Mouse (Mus musculus): ENCODE measurements around the gene Neurod2. TPM values are rescaled to one million over a fixed set of nuclear protein-coding genes. Genes with fewer than 3 reads are reported as not detected.
A peak's percentile ranks its signal among the peaks of the same experiment; 100 is the strongest.

Gene Neurod2
- polyA plus RNA-seq, 1 experiment from 2014 or later: 0.07 TPM

DNA sequence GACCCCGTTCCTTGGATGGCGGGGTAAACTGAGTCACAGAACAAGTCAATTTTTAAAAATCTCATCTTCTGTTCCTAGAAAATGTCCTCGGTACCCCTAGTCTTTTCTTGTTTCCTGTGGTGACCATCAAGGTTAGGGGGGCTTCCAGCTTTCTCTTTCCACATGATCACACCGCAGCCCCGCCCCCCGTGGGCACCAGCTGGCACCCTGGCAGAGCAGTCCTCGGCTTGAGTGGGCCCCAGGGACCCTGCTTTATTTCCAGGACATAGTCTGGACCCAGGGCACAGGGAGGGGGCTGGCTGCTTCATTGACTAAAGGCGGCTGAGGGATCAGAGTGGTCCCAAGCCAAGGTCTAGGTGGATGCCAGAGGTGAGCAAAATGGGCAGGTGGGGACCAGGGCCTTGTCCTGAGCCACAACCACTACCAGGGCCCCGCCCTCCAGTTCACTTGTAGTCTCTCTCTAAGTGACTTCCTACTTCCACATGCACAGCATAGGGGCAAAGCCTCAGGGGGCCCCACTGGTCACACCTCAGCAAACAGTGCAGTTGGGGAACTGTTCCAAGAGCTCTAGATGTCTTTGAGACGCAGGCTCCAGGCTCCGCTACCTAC lies 10.3 kb upstream of the Neurod2 start:
- no peak overlapping the region for H3K27ac ChIP-seq (ENCODE audit: low read depth, low read length)
- H3K36me3 ChIP-seq (ENCODE audit: control insufficient read depth, insufficient read depth, low read length): no peaks in the 10 kb centered on the region
- H3K9ac ChIP-seq (ENCODE audit: low read depth, low read length): 0 out of 2 replicates have a peak overlapping the region, but pooled peaks have one; percentile 44
- peak overlapping the region; percentile 91 for H3K4me2 ChIP-seq
- 10% methylated on average over 11 of the region's 11 CpGs for WGBS (ENCODE audit: insufficient replicate concordance)
- H3K27me3 ChIP-seq (ENCODE audit: control insufficient read depth, insufficient read depth, low read length): peaks cover 76% of the 10 kb centered on the region
- no peaks in the 10 kb centered on the region for H3K9me3 ChIP-seq (replicated peaks; ENCODE audit: control insufficient read depth, low read length)
- 0 out of 2 replicates have a peak, but pooled peaks have one; percentile 20 for ATAC-seq (replicated peaks; ENCODE audit: insufficient number of reproducible peaks, low FRiP score, low TSS enrichment)
- H3K4me1 ChIP-seq (ENCODE audit: control insufficient read depth, insufficient read depth, low read length): peaks cover 5% of the 10 kb centered on the region
- H3K4me3 ChIP-seq (ENCODE audit: low read depth, low read length): peak overlapping the region; percentile 47

DNA sequence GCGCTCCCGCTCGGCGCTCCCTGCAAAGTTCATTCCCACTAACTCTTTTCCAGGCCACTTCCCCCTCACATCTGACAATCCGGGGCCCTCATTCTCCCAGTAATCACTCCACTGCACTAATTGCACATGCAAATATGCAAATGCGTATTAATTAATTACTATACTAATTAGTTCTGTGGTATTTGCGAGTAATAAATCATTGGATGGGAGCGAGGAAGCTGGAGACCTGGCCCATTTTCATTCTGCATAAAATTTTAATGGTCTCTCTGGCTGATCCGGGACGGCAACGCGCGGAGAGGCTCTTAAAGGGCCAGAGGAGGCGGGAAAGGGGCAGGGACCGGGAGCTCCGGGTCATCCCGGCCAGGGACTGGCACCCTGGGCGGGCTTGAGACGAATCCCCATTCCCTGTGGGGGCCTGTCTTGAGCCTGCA lies 9.6 kb upstream of the Neurod2 start:
- H3K27me3 ChIP-seq (ENCODE audit: control insufficient read depth, insufficient read depth, low read length): peaks cover 83% of the 10 kb centered on the region
- no peaks in the 10 kb centered on the region for H3K36me3 ChIP-seq (ENCODE audit: control insufficient read depth, insufficient read depth, low read length)
- H3K4me3 ChIP-seq (ENCODE audit: low read depth, low read length): peak overlapping the region; percentile 47
- no peak for ATAC-seq (replicated peaks; ENCODE audit: insufficient number of reproducible peaks, low FRiP score, low TSS enrichment)
- under 1% methylated on average over 19 of the region's 19 CpGs for WGBS (ENCODE audit: insufficient replicate concordance)
- H3K27ac ChIP-seq (ENCODE audit: low read depth, low read length): no peak overlapping the region
- H3K9ac ChIP-seq (ENCODE audit: low read depth, low read length): peak overlapping the region; percentile 44; the same call in 1 of the 2 replicates
- H3K4me2 ChIP-seq: peak overlapping the region; percentile 91
- H3K9me3 ChIP-seq (replicated peaks; ENCODE audit: control insufficient read depth, low read length): no peaks in the 10 kb centered on the region
- H3K4me1 ChIP-seq (ENCODE audit: control insufficient read depth, insufficient read depth, low read length): peaks cover 12% of the 10 kb centered on the region

DNA sequence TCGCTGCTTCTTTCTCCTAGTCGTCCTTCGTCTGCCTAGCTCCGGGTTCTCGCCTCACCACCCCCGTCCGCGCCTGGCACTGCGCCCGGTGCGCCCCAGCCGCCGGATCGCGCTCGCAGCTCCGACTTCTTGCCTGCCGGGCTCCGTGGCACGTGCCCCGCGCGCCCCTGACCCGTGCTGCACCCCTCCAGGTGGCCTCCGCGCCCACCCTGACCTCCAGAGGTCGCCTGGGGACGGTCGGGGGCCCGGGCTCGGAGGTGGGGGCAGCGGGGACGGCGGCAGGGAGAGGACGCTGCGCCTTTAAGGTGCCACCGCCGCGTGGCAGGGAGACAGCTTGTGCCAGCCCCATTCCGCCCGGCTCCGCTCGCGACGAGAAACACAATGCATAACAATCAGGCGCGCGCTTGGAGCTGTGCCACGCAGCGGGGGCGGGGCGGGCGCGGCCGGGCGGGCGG lies 9.1 kb upstream of the Neurod2 start:
- Histone ChIP-seq H3K27me3 (ENCODE audit: control insufficient read depth, insufficient read depth, low read length) (peaks cover 88% of the 10 kb centered on the region), H3K36me3 (ENCODE audit: control insufficient read depth, insufficient read depth, low read length) (no peaks in the 10 kb centered on the region), H3K4me2 (peak overlapping the region; percentile 91), H3K4me3 (ENCODE audit: low read depth, low read length) (peak overlapping the region; percentile 47), H3K4me1 (ENCODE audit: control insufficient read depth, insufficient read depth, low read length) (peaks cover 13% of the 10 kb centered on the region), H3K9me3 (replicated peaks; ENCODE audit: control insufficient read depth, low read length) (no peaks in the 10 kb centered on the region), H3K27ac (ENCODE audit: low read depth, low read length) (no peak overlapping the region), H3K9ac (ENCODE audit: low read depth, low read length) (peak overlapping the region; percentile 44; the same call in 1 of the 2 replicates)
- ATAC-seq (replicated peaks; ENCODE audit: insufficient number of reproducible peaks, low FRiP score, low TSS enrichment): no peak
- under 1% methylated on average over 56 of the region's 57 CpGs for WGBS (ENCODE audit: insufficient replicate concordance)

DNA sequence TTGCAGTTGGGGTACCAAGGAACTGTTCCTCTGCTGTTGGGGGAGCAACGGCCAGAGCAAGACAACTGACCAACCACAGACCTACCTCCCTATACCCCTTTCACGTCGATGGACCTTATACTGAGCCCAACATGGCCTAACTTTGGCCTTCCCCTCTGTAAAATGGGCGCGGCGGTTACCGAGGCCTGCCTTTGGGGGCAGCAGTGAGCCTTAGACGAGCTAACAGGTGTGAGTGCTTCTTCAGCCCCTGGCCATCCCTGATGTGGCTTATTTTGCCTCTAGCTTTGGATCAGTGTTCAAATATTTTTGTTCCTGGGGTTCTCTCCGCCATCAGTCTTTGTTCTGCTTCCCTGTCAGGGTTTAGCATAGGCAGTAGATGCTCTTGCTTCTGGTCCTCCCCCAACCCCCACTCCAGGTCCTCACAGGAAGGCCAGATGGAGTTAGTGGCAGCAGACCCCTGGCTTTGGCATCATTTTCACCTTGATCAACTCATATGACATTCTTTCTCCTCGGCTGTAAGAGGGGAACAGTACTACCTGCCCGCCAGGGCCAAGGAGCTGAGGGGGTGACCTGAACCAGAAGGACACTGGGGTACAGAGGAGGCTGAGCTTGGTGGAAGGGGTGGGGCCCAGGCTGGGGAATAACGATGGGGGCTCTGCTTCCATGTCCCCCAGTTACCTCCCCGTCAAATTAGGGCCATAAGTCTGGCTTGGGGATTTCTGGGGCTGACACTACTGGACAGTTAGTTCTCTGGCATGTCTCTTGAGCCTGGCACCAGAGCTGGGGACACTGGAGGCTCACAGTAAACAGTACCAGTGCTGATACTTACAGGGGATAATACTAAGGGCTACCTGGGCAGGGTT lies 7.0 kb upstream of the Neurod2 start:
- Histone ChIP-seq H3K4me3 (ENCODE audit: low read depth, low read length) (no peak overlapping the region), H3K9me3 (replicated peaks; ENCODE audit: control insufficient read depth, low read length) (no peaks in the 10 kb centered on the region), H3K27me3 (ENCODE audit: control insufficient read depth, insufficient read depth, low read length) (peaks cover 97% of the 10 kb centered on the region), H3K4me2 (no peak overlapping the region), H3K36me3 (ENCODE audit: control insufficient read depth, insufficient read depth, low read length) (no peaks in the 10 kb centered on the region), H3K4me1 (ENCODE audit: control insufficient read depth, insufficient read depth, low read length) (peaks cover 13% of the 10 kb centered on the region), H3K9ac (ENCODE audit: low read depth, low read length) (no peak overlapping the region), H3K27ac (ENCODE audit: low read depth, low read length) (no peak overlapping the region)
- ATAC-seq (replicated peaks; ENCODE audit: insufficient number of reproducible peaks, low FRiP score, low TSS enrichment): no peak
- 22% methylated on average over 13 of the region's 13 CpGs for WGBS (ENCODE audit: insufficient replicate concordance)

DNA sequence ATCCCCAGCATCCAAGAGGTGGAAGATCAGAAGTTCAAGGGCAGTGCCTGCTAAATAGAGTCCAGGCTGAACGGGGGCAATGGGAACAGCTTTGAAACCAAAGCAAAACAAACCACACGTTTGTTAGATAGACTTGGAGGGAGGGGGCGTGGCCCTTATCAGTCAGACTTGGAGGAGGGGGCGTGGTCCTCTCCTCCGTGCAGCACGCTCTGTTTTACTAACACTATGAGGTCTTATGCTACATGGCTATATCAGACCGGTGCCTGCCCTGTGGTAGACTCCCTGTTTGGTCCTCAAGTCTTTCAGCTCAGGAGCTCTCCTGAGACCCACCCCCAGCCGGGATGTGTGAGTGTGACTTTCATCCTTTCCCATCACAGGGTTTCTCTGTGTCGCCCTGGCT lies 5.8 kb upstream of the Neurod2 start:
- no peaks in the 10 kb centered on the region for H3K36me3 ChIP-seq (ENCODE audit: control insufficient read depth, insufficient read depth, low read length)
- peaks cover 99% of the 10 kb centered on the region for H3K27me3 ChIP-seq (ENCODE audit: control insufficient read depth, insufficient read depth, low read length)
- H3K27ac ChIP-seq (ENCODE audit: low read depth, low read length): no peak overlapping the region
- no peak overlapping the region for H3K9ac ChIP-seq (ENCODE audit: low read depth, low read length)
- H3K4me1 ChIP-seq (ENCODE audit: control insufficient read depth, insufficient read depth, low read length): peaks cover 13% of the 10 kb centered on the region
- H3K9me3 ChIP-seq (replicated peaks; ENCODE audit: control insufficient read depth, low read length): no peaks in the 10 kb centered on the region
- WGBS (ENCODE audit: insufficient replicate concordance): 4% methylated on average over 9 of the region's 9 CpGs
- H3K4me2 ChIP-seq: no peak overlapping the region
- no peak overlapping the region for H3K4me3 ChIP-seq (ENCODE audit: low read depth, low read length)
- ATAC-seq (replicated peaks; ENCODE audit: insufficient number of reproducible peaks, low FRiP score, low TSS enrichment): no peak

DNA sequence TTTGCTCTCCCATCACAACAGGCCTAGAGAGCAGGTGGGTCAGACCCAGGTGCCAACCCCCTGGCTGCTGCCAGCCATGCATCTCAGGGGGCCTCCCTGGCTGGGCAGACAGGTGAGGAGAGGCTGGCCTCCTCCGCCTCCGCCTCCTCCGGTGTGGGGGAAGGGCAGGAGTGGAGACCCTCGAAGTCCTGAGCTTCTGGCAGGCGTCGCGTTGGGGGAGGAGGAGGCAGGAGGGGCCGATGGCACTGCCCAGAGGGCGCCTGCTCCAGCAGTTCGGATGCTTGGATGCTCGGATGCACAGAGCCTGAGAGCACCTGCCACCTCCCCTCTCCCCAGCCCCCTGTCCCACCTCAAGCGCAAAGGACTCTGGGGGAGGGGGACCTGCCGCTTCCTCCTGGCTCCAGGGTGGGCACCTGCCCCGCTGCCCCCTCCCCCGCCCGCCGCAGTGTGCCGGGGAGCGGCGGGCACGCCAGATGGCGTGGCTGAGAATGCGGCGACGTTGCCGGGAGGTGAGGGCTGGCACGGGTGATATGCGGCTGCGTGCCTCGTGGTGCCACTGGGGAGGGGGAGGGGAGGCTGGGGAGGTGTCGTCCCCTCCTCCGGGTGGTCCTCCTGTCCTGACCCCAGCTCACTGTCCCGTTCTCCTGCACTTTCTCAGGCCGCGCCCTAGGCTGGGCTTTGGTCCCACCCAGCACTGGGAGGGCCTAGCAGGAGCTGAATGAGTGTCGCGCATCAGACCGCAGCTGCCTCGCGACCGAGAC lies 4.7 kb upstream of the Neurod2 start:
- Histone ChIP-seq H3K4me1 (ENCODE audit: control insufficient read depth, insufficient read depth, low read length) (peaks cover 13% of the 10 kb centered on the region), H3K36me3 (ENCODE audit: control insufficient read depth, insufficient read depth, low read length) (no peaks in the 10 kb centered on the region), H3K9ac (ENCODE audit: low read depth, low read length) (no peak overlapping the region), H3K4me3 (ENCODE audit: low read depth, low read length) (peak overlapping the region; percentile 25; the same call in 1 of the 2 replicates), H3K27ac (ENCODE audit: low read depth, low read length) (no peak overlapping the region), H3K9me3 (replicated peaks; ENCODE audit: control insufficient read depth, low read length) (no peaks in the 10 kb centered on the region), H3K27me3 (ENCODE audit: control insufficient read depth, insufficient read depth, low read length) (peaks cover 99% of the 10 kb centered on the region), H3K4me2 (peak overlapping the region; percentile 41)
- 2% methylated on average over 33 of the region's 41 CpGs for WGBS (ENCODE audit: insufficient replicate concordance)
- ATAC-seq (replicated peaks; ENCODE audit: insufficient number of reproducible peaks, low FRiP score, low TSS enrichment): peak; percentile 43; the same call in 1 of the 2 replicates

DNA sequence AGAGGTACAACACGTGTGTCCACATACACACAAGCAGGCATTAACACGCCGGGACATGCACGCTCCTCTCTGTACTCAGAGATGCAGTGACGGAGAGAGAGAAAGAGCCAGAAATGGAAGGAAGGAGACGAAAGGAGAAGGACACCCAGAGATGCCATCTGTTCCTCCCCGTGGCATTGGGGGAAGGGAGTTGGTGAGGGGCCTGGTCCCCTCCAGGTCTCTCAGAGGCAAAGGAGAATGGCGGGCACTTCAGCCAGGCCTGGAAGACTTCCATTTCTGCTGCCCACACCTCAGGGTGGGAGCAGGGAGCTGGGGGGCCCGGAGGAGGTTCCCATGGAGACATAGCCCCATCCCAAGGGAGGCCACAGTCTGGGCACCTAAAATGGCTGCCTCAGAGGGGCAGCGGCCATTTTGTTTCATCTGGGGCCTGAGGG lies 3.8 kb upstream of the Neurod2 start:
- Histone ChIP-seq H3K27ac (ENCODE audit: low read depth, low read length) (no peak overlapping the region), H3K9ac (ENCODE audit: low read depth, low read length) (no peak overlapping the region), H3K4me3 (ENCODE audit: low read depth, low read length) (no peak overlapping the region), H3K4me2 (no peak overlapping the region), H3K4me1 (ENCODE audit: control insufficient read depth, insufficient read depth, low read length) (peaks cover 12% of the 10 kb centered on the region), H3K36me3 (ENCODE audit: control insufficient read depth, insufficient read depth, low read length) (no peaks in the 10 kb centered on the region), H3K9me3 (replicated peaks; ENCODE audit: control insufficient read depth, low read length) (no peaks in the 10 kb centered on the region), H3K27me3 (ENCODE audit: control insufficient read depth, insufficient read depth, low read length) (peaks cover 99% of the 10 kb centered on the region)
- ATAC-seq (replicated peaks; ENCODE audit: insufficient number of reproducible peaks, low FRiP score, low TSS enrichment): no peak
- 65% methylated on average over 10 of the region's 10 CpGs for WGBS (ENCODE audit: insufficient replicate concordance)

DNA sequence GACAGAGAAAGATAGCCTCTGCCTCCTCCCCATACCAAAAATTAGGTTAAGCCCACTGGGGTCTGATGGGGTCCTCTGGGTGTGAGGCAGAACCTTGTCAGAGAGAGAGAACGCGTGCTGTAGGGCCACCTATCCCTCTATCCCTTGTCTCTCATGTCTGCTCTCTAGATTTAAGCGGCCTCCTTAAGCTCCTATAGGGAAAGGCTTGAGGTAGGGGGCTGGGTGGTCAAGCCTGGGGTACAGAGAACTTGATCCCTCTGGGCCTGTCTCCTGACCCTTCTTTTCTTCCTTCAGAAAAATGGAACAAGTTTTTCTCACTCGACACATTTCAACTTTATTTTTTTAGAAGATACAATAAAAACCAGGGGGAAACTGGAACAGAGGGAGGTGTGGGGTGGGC lies 3.4 kb upstream of the Neurod2 start:
- H3K4me2 ChIP-seq: no peak overlapping the region
- no peak for ATAC-seq (replicated peaks; ENCODE audit: insufficient number of reproducible peaks, low FRiP score, low TSS enrichment)
- WGBS (ENCODE audit: insufficient replicate concordance): 65% methylated on average over 4 of the region's 4 CpGs
- H3K9me3 ChIP-seq (replicated peaks; ENCODE audit: control insufficient read depth, low read length): no peaks in the 10 kb centered on the region
- no peaks in the 10 kb centered on the region for H3K36me3 ChIP-seq (ENCODE audit: control insufficient read depth, insufficient read depth, low read length)
- H3K4me1 ChIP-seq (ENCODE audit: control insufficient read depth, insufficient read depth, low read length): peaks cover 17% of the 10 kb centered on the region
- H3K27ac ChIP-seq (ENCODE audit: low read depth, low read length): no peak overlapping the region
- peaks cover 99% of the 10 kb centered on the region for H3K27me3 ChIP-seq (ENCODE audit: control insufficient read depth, insufficient read depth, low read length)
- no peak overlapping the region for H3K4me3 ChIP-seq (ENCODE audit: low read depth, low read length)
- H3K9ac ChIP-seq (ENCODE audit: low read depth, low read length): no peak overlapping the region

Measured in heart, embryonic 11.5 days (tissue).